Mouse (Mus musculus): Measurements from ENCODE around the gene Pafah2. TPM values are rescaled to one million over a fixed set of nuclear protein-coding genes. Genes with fewer than 3 reads are reported as not detected.
A peak's percentile ranks its signal among the peaks of the same experiment; 100 is the strongest.

Pafah2 gene
- total RNA-seq (2021), result 10 to 100 TPM; 11.3 to 12.9 TPM

- DNase-seq (ENCODE audit: extremely low spot score in 1 of 2, low spot score in 2 of 2), result peak; percentile 95 to 98
- intact Hi-C loops (cut with DNase I), result loop anchor here (2.0 kb wide), 2 partner anchors 75 to 83 kb away; no protein-coding TSS in a partner anchor
Observed at GRCm38 (mm10) chr4:134395977-134396825, at the start of gene Pafah2. Pafah2 (plus strand) TSS chr4:134396320.

GRCm38 (mm10) chr4:134348078-134348477 lies 48.0 kb upstream of the Pafah2 start:
- intact Hi-C loops (cut with DNase I), result no loop called here
- no peak for DNase-seq (ENCODE audit: extremely low spot score in 1 of 2, low spot score in 2 of 2)

- intact Hi-C loops (cut with DNase I), result no loop called here
- DNase-seq (ENCODE audit: extremely low spot score in 1 of 2, low spot score in 2 of 2), result no peak
Observed at GRCm38 (mm10) chr4:134348545-134348944, 47.6 kb upstream of the Pafah2 start.

- no peak for DNase-seq (ENCODE audit: extremely low spot score in 1 of 2, low spot score in 2 of 2)
- intact Hi-C loops (cut with DNase I), result loop anchor here (10.0 kb wide), 1 partner anchor 55 kb away; no protein-coding TSS in a partner anchor
Observed at GRCm38 (mm10) chr4:134349829-134350228, 46.3 kb upstream of the Pafah2 start.

GRCm38 (mm10) chr4:134350641-134351040 lies 45.5 kb upstream of the Pafah2 start:
- DNase-seq (ENCODE audit: extremely low spot score in 1 of 2, low spot score in 2 of 2), result no peak
- intact Hi-C loops (cut with DNase I), result loop anchor here (10.0 kb wide), 1 partner anchor 56 kb away; no protein-coding TSS in a partner anchor

- no peak for DNase-seq (ENCODE audit: extremely low spot score in 1 of 2, low spot score in 2 of 2)
- intact Hi-C loops (cut with DNase I), result loop anchor here (10.0 kb wide), 1 partner anchor 57 kb away; no protein-coding TSS in a partner anchor
Observed at GRCm38 (mm10) chr4:134351329-134352260, 44.5 kb upstream of the Pafah2 start.

- DNase-seq (ENCODE audit: extremely low spot score in 1 of 2, low spot score in 2 of 2), result no peak
- intact Hi-C loops (cut with DNase I), result loop anchor here (10.0 kb wide), 1 partner anchor 57 kb away; no protein-coding TSS in a partner anchor
Observed at GRCm38 (mm10) chr4:134352261-134352707, 43.8 kb upstream of the Pafah2 start.

GRCm38 (mm10) chr4:134352929-134353328 lies 43.2 kb upstream of the Pafah2 start:
- intact Hi-C loops (cut with DNase I), result loop anchor here (10.0 kb wide), 1 partner anchor 58 kb away; no protein-coding TSS in a partner anchor
- no peak for DNase-seq (ENCODE audit: extremely low spot score in 1 of 2, low spot score in 2 of 2)

GRCm38 (mm10) chr4:134353527-134354409 lies 42.4 kb upstream of the Pafah2 start:
- intact Hi-C loops (cut with DNase I), result loop anchor here (10.0 kb wide), 1 partner anchor 59 kb away; no protein-coding TSS in a partner anchor
- no peak for DNase-seq (ENCODE audit: extremely low spot score in 1 of 2, low spot score in 2 of 2)

GRCm38 (mm10) chr4:134355841-134356452 lies 40.2 kb upstream of the Pafah2 start:
- intact Hi-C loops (cut with DNase I), result loop anchor here (5.0 to 10.0 kb wide), 2 partner anchors 61 to 104 kb away; partner anchors contain the start of gene Grrp1
- no peak for DNase-seq (ENCODE audit: extremely low spot score in 1 of 2, low spot score in 2 of 2)

GRCm38 (mm10) chr4:134356591-134357460 lies 39.3 kb upstream of the Pafah2 start:
- intact Hi-C loops (cut with DNase I), result loop anchor here (5.0 to 10.0 kb wide), 2 partner anchors 62 to 105 kb away; partner anchors contain the start of gene Grrp1

GRCm38 (mm10) chr4:134357461-134357771 lies 38.7 kb upstream of the Pafah2 start:
- no peak for DNase-seq (ENCODE audit: extremely low spot score in 1 of 2, low spot score in 2 of 2)
- intact Hi-C loops (cut with DNase I), result loop anchor here (5.0 to 10.0 kb wide), 2 partner anchors 63 to 105 kb away; partner anchors contain the start of gene Grrp1

More at GRCm38 (mm10) chr4:134356591-134357460, 39.3 kb upstream of the Pafah2 start:
- DNase-seq (ENCODE audit: extremely low spot score in 1 of 2, low spot score in 2 of 2), result peak; percentile 72 to 76

GRCm38 (mm10) chr4:134359649-134360048 lies 36.5 kb upstream of the Pafah2 start:
- intact Hi-C loops (cut with DNase I), result loop anchor here (5.0 to 10.0 kb wide), 2 partner anchors 65 to 107 kb away; partner anchors contain the start of gene Grrp1
- no peak for DNase-seq (ENCODE audit: extremely low spot score in 1 of 2, low spot score in 2 of 2)

GRCm38 (mm10) chr4:134361215-134361614 lies 34.9 kb upstream of the Pafah2 start:
- intact Hi-C loops (cut with DNase I), result no loop called here
- DNase-seq (ENCODE audit: extremely low spot score in 1 of 2, low spot score in 2 of 2), result no peak

- intact Hi-C loops (cut with DNase I), result no loop called here
- DNase-seq (ENCODE audit: extremely low spot score in 1 of 2, low spot score in 2 of 2), result no peak
Observed at GRCm38 (mm10) chr4:134362124-134362523, 34.0 kb upstream of the Pafah2 start.

- DNase-seq (ENCODE audit: extremely low spot score in 1 of 2, low spot score in 2 of 2), result peak in 1 of 2 experiments; percentile 61
- intact Hi-C loops (cut with DNase I), result no loop called here
Observed at GRCm38 (mm10) chr4:134362586-134362985, 33.5 kb upstream of the Pafah2 start.
